Mouse (Mus musculus): ENCODE data around the gene Mcur1. TPM values are rescaled to one million over a fixed set of nuclear protein-coding genes. Genes with fewer than 3 reads are reported as not detected.

The Mcur1 gene
- polyA plus RNA-seq, 1 experiment = 23.2 TPM

- Histone ChIP-seq H3K4me3 (replicated peaks; ENCODE audit: extremely low read depth, low read depth, low read length) (no peak overlapping the region), H3K4me1 (ENCODE audit: control insufficient read depth, insufficient read depth, low read length) (peaks cover 7% of the 10 kb centered on the region)
- DNase-seq = no peak
- WGBS = 54% methylated on average over 6 of the region's 6 CpGs
- no peak for TF ChIP-seq CTCF (IDR thresholded peaks at IDR 0.05; ENCODE audit: insufficient read depth, low read length)
- no peak for TF ChIP-seq POLR2A (IDR thresholded peaks at IDR 0.05; ENCODE audit: borderline replicate concordance, extremely low read depth, low read depth, low read length)
Observed at GRCm38 (mm10) chr13:43558357-43558756, 1.6 kb downstream of the Mcur1 start.

GRCm38 (mm10) chr13:43556913-43557542, 3.0 kb downstream of the Mcur1 start:
- TF ChIP-seq POLR2A (IDR thresholded peaks at IDR 0.05; ENCODE audit: borderline replicate concordance, extremely low read depth, low read depth, low read length) (no peak), CTCF (IDR thresholded peaks at IDR 0.05; ENCODE audit: insufficient read depth, low read length) (no peak)
- no peak for DNase-seq
- 74% methylated on average over 9 of the region's 9 CpGs for WGBS

GRCm38 (mm10) chr13:43555321-43555720, 4.7 kb downstream of the Mcur1 start:
- no peak for DNase-seq
- H3K4me3 ChIP-seq (replicated peaks; ENCODE audit: extremely low read depth, low read depth, low read length) = no peak overlapping the region
- TF ChIP-seq CTCF (IDR thresholded peaks at IDR 0.05; ENCODE audit: insufficient read depth, low read length) (no peak), POLR2A (IDR thresholded peaks at IDR 0.05; ENCODE audit: borderline replicate concordance, extremely low read depth, low read depth, low read length) (no peak)
- peaks cover 4% of the 10 kb centered on the region for H3K4me1 ChIP-seq (ENCODE audit: control insufficient read depth, insufficient read depth, low read length)
- WGBS = 87% methylated on average over 9 of the region's 9 CpGs

More at GRCm38 (mm10) chr13:43556913-43557542, 3.0 kb downstream of the Mcur1 start:
- peaks cover 7% of the 10 kb centered on the region for H3K4me1 ChIP-seq (ENCODE audit: control insufficient read depth, insufficient read depth, low read length)
- no peak overlapping the region for H3K4me3 ChIP-seq (replicated peaks; ENCODE audit: extremely low read depth, low read depth, low read length)

- Histone ChIP-seq H3K4me3 (replicated peaks; ENCODE audit: extremely low read depth, low read depth, low read length) (no peak overlapping the region), H3K4me1 (ENCODE audit: control insufficient read depth, insufficient read depth, low read length) (peaks cover 4% of the 10 kb centered on the region)
- 77% methylated on average over 7 of the region's 7 CpGs for WGBS
- DNase-seq = no peak
- TF ChIP-seq CTCF (IDR thresholded peaks at IDR 0.05; ENCODE audit: insufficient read depth, low read length) = no peak
- TF ChIP-seq POLR2A (IDR thresholded peaks at IDR 0.05; ENCODE audit: borderline replicate concordance, extremely low read depth, low read depth, low read length) = no peak
Observed at GRCm38 (mm10) chr13:43554827-43555226, 5.2 kb downstream of the Mcur1 start.

GRCm38 (mm10) chr13:43550676-43551075, 9.3 kb downstream of the Mcur1 start:
- Histone ChIP-seq H3K4me3 (replicated peaks; ENCODE audit: extremely low read depth, low read depth, low read length) (no peak overlapping the region), H3K4me1 (ENCODE audit: control insufficient read depth, insufficient read depth, low read length) (no peaks in the 10 kb centered on the region)
- 88% methylated on average over 8 of the region's 8 CpGs for WGBS
- DNase-seq = no peak
- TF ChIP-seq CTCF (IDR thresholded peaks at IDR 0.05; ENCODE audit: insufficient read depth, low read length) = no peak

- 80% methylated on average over 7 of the region's 7 CpGs for WGBS
- no peak overlapping the region for H3K4me3 ChIP-seq (replicated peaks; ENCODE audit: extremely low read depth, low read depth, low read length)
- TF ChIP-seq CTCF (IDR thresholded peaks at IDR 0.05; ENCODE audit: insufficient read depth, low read length) = no peak
- no peak for TF ChIP-seq POLR2A (IDR thresholded peaks at IDR 0.05; ENCODE audit: borderline replicate concordance, extremely low read depth, low read depth, low read length)
- no peaks in the 10 kb centered on the region for H3K4me1 ChIP-seq (ENCODE audit: control insufficient read depth, insufficient read depth, low read length)
- no peak for DNase-seq
Observed at GRCm38 (mm10) chr13:43549870-43550269, 10.1 kb downstream of the Mcur1 start.

- WGBS = 78% methylated on average over 11 of the region's 11 CpGs
- Histone ChIP-seq H3K4me3 (replicated peaks; ENCODE audit: extremely low read depth, low read depth, low read length) (no peak overlapping the region), H3K4me1 (ENCODE audit: control insufficient read depth, insufficient read depth, low read length) (no peaks in the 10 kb centered on the region)
- no peak for DNase-seq
- no peak for TF ChIP-seq POLR2A (IDR thresholded peaks at IDR 0.05; ENCODE audit: borderline replicate concordance, extremely low read depth, low read depth, low read length)
- no peak for TF ChIP-seq CTCF (IDR thresholded peaks at IDR 0.05; ENCODE audit: insufficient read depth, low read length)
Observed at GRCm38 (mm10) chr13:43549078-43549698, 10.8 kb downstream of the Mcur1 start.

- Histone ChIP-seq H3K4me1 (ENCODE audit: control insufficient read depth, insufficient read depth, low read length) (no peaks in the 10 kb centered on the region), H3K4me3 (replicated peaks; ENCODE audit: extremely low read depth, low read depth, low read length) (no peak overlapping the region)
- DNase-seq = no peak
- TF ChIP-seq POLR2A (IDR thresholded peaks at IDR 0.05; ENCODE audit: borderline replicate concordance, extremely low read depth, low read depth, low read length) (no peak), CTCF (IDR thresholded peaks at IDR 0.05; ENCODE audit: insufficient read depth, low read length) (no peak)
- WGBS = 72% methylated on average over 5 of the region's 5 CpGs
Observed at GRCm38 (mm10) chr13:43548617-43549016, 11.4 kb downstream of the Mcur1 start.

GRCm38 (mm10) chr13:43546861-43547260, 13.1 kb downstream of the Mcur1 start:
- TF ChIP-seq POLR2A (IDR thresholded peaks at IDR 0.05; ENCODE audit: borderline replicate concordance, extremely low read depth, low read depth, low read length) (no peak), CTCF (IDR thresholded peaks at IDR 0.05; ENCODE audit: insufficient read depth, low read length) (peak; percentile 69)
- WGBS = 19% methylated on average over 3 of the region's 3 CpGs
- peak; percentile 76 for DNase-seq
- Histone ChIP-seq H3K4me1 (ENCODE audit: control insufficient read depth, insufficient read depth, low read length) (no peaks in the 10 kb centered on the region), H3K4me3 (replicated peaks; ENCODE audit: extremely low read depth, low read depth, low read length) (no peak overlapping the region)

- Histone ChIP-seq H3K4me1 (ENCODE audit: control insufficient read depth, insufficient read depth, low read length) (no peaks in the 10 kb centered on the region), H3K4me3 (replicated peaks; ENCODE audit: extremely low read depth, low read depth, low read length) (no peak overlapping the region)
- 83% methylated on average over 14 of the region's 14 CpGs for whole genome bisulfite sequencing
- no peak for TF ChIP-seq CTCF (IDR thresholded peaks at IDR 0.05; ENCODE audit: insufficient read depth, low read length)
- DNase-seq = no peak
Observed at GRCm38 (mm10) chr13:43540205-43540815, 19.7 kb downstream of the Mcur1 start.
